Mouse (Mus musculus): ENCODE data around the gene Phox2b.

The Phox2b gene

DNA sequence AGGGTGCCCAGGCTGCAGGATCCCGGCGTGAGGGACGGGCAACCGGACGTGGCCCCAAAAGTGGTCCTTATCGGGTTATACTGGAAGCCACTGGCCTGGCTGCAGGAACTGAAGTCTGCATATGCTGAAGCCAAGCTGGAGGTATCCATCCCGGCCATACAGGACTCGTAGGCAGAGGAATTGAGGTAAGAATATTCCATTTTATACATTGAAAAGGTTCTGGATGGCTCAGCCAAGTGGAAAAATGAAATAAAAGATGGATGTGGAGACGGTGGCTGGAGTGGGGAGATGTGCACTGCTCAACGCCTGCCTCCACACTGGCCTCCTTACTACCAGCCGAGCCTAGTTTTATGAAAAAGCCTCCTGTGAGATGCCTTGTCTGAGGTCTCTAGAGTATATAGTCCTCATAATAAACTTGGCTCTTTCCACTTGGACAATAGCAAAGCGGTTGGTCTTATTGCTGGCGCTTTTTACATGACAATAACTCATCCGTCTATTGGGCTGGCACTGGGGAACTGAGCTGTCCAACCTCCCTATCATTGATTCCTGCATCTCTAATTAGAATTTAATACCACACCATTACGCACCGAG lies at the start of gene Phox2b:
Gene Phox2b, minus strand, starts transcription at position 569 of the 591 bp plus-strand sequence.
- DNase-seq (ENCODE audit: low spot score in 2 of 2), result no peak

DNA sequence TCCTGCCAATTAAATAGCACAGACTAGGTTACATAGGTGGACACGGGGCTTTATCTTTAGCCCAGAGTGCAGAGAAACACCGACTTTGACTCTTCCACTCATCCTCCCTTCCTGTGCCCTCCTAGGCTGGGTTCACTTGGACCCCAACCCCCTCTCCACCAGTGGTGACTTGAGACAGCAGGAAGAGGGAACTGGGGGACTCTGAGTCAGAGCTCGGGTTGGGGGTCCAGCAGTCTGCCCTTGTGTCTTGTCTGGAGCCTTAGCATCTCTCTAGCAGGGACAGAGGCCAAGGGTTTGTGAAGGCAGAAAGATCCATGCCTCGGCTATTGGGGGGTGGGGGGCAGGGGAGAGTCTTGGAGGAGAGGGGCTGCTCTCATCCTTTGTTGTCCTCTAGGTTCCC lies 43.5 kb upstream of the Phox2b start:
- no peak for DNase-seq (ENCODE audit: low spot score in 2 of 2)

DNA sequence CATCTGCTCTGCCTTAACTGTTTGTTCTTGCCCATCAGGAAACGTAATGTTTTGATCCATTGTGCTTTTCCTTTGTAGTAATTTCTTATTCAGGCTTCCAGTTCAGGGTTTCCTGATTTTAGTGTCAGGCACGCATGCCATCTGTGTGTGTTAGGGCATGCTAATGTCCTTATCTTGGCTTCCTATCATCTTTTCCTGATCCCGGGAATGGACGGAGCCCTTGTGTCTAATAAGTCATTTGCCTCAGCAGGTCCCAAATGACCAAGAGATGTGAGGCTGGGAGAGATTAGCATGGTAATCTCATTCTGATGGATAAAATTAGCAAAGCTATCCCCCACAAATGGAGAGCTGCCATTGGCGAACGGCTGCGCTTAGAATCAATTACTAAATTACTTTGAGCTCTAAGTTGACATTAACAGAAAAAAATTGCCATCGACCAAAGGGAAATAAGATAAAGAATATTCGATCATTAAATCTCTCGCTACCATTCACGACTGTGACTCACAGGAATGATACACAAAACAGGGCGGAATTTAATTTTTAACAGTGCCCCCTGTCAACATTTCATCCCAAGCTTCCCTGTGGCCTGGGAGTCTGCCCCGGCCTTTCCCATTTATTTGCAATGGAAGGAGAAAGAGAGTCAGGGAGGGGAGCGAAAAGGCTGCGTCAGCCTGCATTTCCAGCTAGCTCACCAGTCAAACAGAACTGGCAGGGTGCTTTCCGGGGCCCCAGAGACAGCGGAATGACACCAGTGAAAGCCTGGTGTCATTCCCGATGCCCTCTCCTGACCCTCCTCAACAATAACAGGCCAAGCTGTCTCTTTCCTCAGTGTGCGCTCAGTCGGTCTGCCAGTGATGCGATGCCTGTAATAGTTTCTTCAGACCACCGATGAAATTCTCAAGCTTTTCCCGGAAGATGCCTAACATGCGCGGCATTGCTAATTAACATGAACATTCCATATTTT lies 40.2 kb upstream of the Phox2b start:
- no peak for DNase-seq (ENCODE audit: low spot score in 2 of 2)

DNA sequence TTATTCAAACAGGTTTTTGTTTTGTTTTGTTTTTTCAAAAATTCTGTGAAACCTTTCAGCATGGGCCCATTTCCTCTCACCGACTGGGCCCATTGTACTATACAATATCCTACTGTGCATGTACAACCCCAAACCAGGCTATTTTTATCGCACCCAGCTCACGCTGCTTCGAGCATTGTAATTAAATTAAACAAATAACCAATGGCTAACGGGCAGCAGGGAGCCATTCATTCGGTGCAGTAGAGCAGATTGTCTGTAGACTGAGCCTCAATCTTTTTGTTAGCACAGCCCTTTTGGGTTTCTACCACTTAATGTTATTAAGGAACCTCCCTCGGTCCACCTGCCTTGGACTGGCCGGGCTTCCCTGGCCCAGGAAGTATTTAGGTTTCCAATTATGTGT lies 39.5 kb upstream of the Phox2b start:
- no peak for DNase-seq (ENCODE audit: low spot score in 2 of 2)

DNA sequence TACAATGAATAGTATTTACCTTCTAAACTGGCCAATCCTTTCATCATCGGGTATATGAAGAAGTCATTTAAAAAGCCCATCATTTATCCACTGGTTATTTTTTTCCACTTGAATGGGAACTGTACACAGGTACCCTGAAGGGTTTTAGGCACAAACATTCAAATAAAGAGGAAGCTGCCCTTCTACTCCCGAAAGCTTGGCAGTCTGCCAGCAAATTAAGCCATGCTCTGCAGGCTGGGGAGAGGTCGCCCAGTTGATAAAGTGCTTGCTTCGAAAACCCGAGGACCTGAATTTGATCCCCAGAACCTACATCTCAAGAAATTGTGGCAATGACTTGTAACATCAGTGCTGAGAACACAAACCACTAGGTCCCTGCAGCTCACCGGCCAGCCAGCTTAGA lies 35.6 kb upstream of the Phox2b start:
- DNase-seq (ENCODE audit: low spot score in 2 of 2), result no peak

DNA sequence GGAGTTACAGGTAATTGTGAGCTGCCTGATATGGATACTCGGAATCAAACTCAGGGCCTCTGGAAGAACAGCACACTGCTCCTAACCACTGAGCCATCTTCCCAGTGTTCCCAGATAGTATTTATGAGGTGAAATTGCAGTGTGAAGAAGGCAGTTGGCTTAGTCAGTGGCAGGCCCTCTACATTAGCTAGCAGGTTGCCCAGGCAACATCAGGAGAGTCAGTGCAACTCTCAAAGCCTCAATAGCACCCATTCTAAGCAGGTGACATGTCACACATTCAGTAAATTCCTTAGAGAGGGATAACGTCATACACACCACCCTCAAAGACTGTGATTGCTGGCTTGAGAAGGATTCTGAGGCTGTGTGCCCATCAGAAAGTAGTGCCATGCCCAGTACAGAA lies 32.6 kb upstream of the Phox2b start:
- DNase-seq (ENCODE audit: low spot score in 2 of 2), result no peak

DNA sequence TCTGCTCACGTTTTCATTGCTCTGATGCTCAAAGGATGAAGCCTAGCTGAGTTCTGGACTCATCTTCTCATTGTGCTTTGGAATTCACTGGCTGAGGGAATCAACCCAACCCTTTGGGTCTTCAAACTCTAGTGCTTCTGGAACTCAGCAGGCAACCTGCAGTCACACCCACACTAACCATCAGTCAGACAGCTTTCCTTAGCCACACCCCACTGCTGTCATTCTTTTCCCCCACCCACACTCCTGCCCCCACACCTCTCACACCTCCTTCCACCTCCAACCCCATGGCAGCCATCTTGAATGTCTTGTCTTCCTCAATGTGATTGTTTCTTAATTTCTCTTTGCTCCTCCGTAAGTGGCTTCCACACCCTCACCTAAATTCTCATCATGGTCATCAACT lies 7.2 kb upstream of the Phox2b start:
- no peak for DNase-seq (ENCODE audit: low spot score in 2 of 2)

DNA sequence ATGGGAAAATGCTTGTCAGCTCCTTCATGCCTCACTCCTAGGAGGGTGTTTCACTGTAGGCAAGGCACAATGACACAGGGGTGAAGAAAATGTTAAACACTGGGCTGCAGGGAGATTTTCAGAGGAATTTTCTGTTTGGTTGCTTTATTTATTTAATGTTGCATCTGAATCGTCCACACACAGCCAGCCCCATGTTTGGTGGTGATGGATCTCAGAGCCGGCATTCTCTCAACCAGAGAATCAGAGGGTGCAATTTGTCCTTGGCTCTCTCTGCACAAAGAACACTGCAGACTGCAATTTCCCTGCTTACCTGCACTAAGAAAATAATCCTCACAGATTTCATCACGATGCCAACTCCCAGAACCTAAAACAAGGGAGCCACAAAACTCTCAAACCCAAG lies 3.9 kb upstream of the Phox2b start:
- no peak for DNase-seq (ENCODE audit: low spot score in 2 of 2)

DNA sequence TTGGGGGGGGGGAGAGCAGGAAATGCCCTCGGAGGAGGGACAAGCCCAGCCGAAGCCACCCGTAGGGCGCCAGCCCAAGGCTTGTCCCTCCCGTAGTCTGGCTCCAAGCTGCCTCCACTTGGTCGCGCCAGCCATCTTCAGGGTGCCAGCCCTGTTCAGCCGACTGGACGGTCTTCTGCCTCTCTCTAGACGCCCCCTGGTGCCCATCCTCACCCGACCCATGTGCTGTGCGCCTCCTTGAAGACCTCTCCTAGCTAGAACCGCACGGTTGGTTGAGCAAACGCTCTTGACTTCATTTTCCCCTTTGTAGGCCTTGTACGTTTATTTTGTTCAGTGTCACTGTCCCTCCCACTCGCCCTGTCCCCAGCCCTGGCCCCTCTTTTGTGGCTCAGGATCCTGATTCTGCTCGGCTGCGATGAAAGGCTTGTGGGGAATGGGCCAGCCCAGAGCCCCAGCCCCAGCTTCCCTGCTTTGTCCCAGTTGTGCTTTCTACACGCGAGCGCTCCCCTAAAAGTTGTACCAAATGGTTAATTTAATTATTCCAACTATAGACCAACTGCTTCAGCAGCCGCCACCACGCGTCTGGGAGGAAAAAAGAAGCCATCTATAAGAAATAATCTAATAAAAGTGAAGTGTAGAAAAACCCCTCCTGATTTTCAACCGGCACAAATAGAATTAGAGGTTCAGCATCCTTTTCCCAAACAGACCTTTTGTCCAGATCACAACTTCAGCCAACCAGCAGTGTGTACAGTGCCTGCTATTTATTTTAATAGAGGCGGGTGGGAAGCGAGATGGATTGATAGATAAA lies 2.9 kb upstream of the Phox2b start:
- no peak for DNase-seq (ENCODE audit: low spot score in 2 of 2)

DNA sequence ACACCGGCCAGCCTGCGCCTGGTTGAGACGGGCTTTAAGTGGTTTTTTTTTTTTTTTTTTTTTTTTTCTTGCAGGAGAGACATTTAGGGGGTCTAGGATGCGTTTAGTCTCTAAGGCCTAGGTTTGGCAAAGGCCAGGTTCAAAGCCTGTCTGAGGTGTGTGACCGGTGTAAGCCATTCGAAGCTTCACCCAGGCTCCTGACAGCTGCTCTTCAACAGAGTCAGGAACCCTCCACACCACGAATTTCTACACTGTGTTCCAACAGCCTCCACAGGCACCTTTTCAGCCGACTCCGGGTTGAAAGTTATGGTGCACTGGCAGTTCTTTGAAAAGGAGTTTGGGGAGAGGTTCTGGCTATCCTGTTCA lies 2.3 kb upstream of the Phox2b start:
- DNase-seq (ENCODE audit: low spot score in 2 of 2), result no peak

DNA sequence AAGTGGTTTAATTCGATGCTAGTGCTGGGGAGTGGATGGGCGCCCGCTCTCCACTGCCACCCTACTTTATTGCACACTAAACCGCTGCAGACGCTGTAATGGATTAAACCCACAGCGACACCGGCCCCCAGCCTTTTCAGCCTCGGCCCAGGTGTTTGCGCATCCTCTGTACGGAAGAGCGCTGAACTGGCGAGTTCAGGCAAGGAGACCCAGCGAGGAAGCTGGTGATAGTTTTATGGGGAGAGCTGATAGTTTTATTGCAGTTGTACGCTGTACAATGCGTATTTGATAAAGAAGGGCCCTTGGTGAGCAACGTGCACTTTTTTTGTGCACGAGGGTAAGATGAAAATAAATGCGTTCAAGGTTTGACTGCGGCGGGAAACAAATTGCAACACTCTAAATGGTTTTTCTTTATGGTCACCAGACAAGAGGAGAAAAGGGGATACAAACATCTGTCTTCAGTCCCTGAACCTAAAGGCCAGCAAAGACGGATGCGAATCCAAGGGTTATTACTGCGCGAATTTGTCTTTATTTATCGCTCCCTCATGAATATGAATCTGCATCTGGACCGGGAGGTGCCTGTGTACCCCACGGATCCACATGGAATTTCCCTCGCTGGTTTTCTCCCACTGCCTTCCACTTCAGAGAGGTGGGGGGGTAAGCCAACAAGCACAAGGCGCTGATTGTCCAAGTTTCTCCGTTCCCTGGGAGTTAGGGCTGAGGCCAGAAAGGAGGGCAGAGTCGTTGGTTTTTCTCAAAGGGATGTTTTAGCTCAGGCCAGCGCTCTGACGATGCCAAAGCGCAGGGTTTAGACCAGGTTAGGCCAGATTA lies 1.7 kb upstream of the Phox2b start:
- no peak for DNase-seq (ENCODE audit: low spot score in 2 of 2)

DNA sequence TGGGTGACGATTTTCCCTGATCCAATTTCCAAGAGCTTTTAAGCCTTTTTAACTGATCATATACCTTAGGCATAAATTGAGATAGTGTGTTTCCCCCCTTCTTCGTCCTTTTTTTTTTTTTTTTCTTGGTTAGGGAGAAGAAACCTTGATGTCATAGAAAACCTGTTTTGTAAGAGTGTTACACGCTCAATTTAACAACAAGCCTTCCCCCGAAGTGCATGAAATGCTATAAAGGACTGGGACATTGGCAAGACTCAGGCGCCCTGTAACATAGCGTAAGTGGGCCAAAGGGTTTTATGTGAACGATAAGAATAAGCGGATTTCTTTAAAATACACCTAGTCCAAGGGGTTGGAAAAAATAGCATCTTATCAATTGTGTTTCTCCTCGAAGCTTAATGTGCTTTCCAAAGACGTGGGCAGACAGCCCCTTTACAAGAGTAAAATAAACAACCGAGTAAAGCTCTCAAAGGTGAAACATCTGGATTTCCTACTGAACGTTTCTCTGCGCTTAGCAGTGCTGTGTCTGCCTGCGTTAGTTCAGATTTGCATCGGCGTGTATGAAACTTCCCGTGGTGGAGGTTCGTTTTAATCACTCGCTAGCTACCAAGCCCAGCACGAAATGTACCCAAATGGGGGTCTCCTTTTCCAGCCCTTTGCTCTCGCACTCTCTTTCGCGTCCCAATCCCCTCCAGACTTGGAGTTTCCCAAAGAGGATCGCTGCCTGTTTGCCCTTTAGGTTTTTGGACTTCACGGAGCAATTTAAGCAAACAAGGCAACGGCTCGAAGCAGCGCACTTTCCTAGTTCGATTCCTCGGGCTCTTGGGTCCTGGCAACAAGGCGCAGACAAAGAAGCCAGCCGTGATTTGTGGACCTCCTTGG lies 531 bp upstream of the Phox2b start:
- DNase-seq (ENCODE audit: low spot score in 2 of 2), result no peak

DNA sequence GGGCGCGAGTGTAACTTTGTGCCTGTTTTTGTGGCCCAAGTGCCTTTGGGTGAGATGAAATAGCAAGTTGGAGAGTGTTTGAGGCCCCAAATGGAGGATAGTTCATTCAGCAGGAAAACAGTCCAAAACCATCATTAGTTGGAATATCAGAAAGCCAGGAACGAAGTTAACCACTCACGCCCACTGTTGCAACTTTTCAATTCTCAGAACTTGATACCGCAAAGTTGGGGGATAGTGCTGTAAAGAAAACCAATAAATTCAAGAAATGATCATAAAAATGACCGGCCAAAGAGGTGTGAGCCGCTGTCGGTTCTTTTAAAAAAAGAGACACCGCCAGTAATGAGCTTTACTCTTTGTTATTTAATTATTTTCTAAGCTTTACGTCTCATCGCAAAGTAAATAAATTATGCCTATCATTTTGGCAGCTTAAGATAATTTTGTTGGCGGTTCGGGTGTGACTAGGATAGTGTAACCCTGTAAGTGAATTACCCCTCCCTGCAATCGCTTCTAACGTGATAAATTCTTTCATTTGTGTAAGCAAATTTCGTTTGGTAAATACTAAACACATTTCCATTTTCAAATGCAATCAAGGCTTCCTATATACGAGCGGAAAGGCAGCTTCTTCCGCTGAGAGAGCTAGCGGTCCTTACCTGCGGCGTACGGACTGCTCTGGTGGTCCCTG lies 909 bp downstream of the Phox2b start:
- no peak for DNase-seq (ENCODE audit: low spot score in 2 of 2)

DNA sequence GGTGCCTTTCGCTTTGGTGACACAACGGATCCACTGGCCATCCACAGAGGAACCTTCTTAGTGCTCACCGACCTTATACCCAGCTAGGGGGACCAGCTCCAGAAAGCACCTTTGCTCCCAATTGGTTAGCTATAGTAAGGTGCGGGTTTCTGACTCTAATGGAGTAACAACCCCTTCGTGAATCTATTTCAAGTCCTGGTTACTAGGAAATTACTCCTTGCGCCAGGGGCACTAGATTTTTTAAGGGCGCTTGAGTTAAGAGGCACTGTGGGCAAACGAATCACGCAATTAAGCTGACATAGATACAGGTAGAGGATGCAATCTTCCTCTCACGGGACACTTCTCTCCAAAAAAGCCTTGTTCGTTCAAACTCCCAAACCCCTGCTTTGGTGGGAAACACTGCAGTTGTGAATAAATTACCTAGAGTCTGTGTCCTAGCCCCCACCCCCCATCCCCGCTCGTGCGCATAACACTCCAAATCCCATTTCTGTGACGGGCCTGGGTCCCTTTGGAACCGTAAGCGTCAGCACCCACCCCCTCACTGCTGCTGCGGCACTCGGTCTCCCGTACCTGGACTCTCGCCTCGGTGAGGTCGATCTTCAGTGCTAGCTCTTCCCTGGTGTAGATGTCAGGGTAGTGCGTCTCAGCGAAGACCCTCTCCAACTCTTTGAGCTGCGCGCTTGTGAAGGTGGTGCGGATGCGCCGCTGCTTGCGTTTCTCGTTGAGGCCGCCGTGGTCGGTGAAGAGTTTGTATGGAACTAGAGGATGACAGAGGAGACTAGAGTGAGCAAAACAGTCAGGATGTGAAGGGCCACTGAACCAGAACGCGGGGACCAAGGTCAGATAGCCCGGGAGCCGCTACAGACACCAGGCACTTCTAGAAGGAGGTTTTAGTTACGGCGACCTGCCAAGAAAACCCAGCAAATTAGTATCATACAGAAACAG lies 1.7 kb downstream of the Phox2b start:
- DNase-seq (ENCODE audit: low spot score in 2 of 2), result no peak

DNA sequence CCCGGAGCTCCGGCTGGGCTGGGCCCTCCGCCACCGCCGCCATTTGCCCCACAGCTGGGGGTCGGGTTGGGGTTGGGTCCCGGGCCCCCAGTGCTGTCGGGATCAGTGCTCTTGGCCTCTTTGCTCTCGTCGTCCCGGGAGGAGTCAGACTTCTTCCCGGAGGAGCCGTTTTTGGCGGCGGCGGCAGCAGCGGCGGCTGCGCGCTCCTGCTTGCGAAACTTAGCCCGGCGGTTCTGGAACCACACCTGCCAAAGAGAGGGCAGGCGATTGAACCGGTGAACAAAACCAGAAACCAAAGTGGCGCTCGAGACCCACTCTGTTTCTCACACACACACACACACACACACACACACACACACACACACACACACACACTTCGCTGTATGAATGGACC lies 2.7 kb downstream of the Phox2b start:
- no peak for DNase-seq (ENCODE audit: low spot score in 2 of 2)

DNA sequence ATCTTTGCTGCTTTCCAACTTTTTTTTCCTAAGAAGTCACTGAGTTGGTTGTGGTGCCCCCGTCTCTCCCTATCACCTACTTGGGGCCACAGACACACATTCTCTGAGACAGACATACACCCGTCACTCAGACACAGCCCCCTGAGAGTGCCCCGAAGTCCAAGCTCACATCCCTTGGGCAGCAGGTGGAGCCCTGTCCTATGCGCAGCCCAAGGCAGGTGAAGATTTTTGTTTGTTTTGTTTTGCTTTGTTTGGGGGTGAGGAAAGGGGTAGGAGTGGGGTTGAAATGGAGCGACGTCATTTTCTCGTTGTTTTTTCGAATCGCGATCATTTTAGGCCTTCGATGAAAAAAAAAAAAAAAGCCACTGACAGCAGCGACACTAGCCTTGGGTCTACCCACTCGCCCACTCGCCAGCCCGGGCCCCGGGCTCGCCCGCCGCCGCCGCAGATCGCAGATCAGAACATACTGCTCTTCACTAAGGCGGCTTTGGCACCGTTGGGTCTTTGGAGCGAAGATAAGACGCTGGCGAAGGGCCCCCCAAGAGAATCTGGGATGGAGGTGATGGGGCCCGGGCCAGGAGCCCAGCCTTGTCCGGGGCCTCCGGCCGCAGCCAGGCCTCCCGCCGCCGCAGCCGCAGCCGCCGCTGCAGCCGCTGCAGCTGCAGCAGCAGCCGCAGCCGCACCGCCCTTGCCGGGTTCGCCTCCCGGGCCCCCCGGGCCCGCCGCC lies 3.3 kb downstream of the Phox2b start:
- DNase-seq (ENCODE audit: low spot score in 2 of 2), result no peak

DNA sequence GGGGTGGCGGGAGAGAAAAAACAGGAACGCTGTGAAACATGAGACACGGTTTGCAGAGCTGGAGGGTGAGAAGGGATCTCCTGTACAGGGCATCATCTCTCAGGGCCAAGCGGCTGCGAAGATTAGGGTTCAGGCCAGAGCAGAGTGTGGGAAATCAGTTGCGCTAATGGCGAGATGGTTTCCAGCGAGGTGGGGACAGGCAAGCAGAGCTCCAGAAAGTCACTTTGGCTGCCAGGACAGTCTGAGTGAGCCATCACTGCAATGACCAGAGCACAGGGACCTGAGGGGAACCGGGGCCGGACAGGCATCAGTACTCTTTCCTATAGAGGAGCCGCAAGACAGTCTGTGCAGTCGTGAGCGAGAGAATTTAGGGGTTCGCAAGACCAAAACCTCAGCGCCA lies 3.9 kb downstream of the Phox2b start:
- no peak for DNase-seq (ENCODE audit: low spot score in 2 of 2)

DNA sequence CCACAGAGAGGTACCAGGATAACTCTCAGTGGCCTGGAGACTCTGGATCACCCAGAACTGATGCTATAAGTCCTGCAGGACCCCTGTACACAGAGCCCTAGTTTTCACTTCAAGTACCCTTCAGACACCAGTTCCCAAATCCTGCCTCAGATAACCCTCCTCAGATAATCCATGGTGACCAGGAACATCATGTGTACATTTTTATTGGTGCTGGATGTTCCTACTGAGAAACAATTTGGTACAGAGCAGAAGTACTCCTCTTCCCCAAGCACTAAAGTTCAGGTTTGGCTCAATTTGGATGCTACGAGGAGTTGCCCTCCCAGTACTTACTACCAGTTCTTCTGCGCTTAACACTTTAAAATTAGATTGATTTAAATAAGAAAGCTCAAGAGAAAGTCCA lies 5.1 kb downstream of the Phox2b start:
- no peak for DNase-seq (ENCODE audit: low spot score in 2 of 2)
